Mouse (Mus musculus): ENCODE results near the gene Slc22a15. TPM values are rescaled to one million over a fixed set of nuclear protein-coding genes. Genes with fewer than 3 reads are reported as not detected.
A peak's percentile ranks its signal among the peaks of the same experiment; 100 is the strongest.
"Not testable (repeated sequence)": the region's sequence is repeated elsewhere in the genome, so short reads cannot be mapped to it uniquely, and the experiment has no call there.

Gene Slc22a15
- total RNA-seq, 2 experiments from 2014 or later: 9.6 to 11.5 TPM

- no peak for DNase-seq (ENCODE audit: low spot score in 2 of 2)
- Histone ChIP-seq H3K27ac (no peak overlapping the region), H3K4me3 (no peak overlapping the region)
- TF ChIP-seq CTCF (conservative IDR thresholded peaks at IDR 0.05): no peak
These were observed 81.7 kb downstream of the Slc22a15 start for GRCm38 (mm10) chr3:101842372-101843094.

GRCm38 (mm10) chr3:101839327-101839726, 84.9 kb downstream of the Slc22a15 start:
- H3K27ac ChIP-seq: no peak overlapping the region
- no peak for DNase-seq (ENCODE audit: low spot score in 2 of 2)
- no peak overlapping the region for H3K4me3 ChIP-seq
- TF ChIP-seq CTCF (conservative IDR thresholded peaks at IDR 0.05): peak; percentile 50

GRCm38 (mm10) chr3:101836971-101837370, 87.3 kb downstream of the Slc22a15 start:
- no peak for DNase-seq (ENCODE audit: low spot score in 2 of 2)
- H3K27ac ChIP-seq: no peak overlapping the region
- TF ChIP-seq CTCF (conservative IDR thresholded peaks at IDR 0.05): no peak
- H3K4me3 ChIP-seq: no peak overlapping the region

GRCm38 (mm10) chr3:101836532-101836931, 87.7 kb downstream of the Slc22a15 start:
- Histone ChIP-seq H3K4me3 (no peak overlapping the region), H3K27ac (no peak overlapping the region)
- no peak for TF ChIP-seq CTCF (conservative IDR thresholded peaks at IDR 0.05)
- DNase-seq (ENCODE audit: low spot score in 2 of 2): no peak

GRCm38 (mm10) chr3:101836045-101836444, 88.2 kb downstream of the Slc22a15 start:
- no peak for TF ChIP-seq CTCF (conservative IDR thresholded peaks at IDR 0.05)
- Histone ChIP-seq H3K27ac (no peak overlapping the region), H3K4me3 (no peak overlapping the region)
- DNase-seq (ENCODE audit: low spot score in 2 of 2): peak in 1 of 2 experiments; percentile 35

- Histone ChIP-seq H3K27ac (no peak overlapping the region), H3K4me3 (no peak overlapping the region)
- no peak for TF ChIP-seq CTCF (conservative IDR thresholded peaks at IDR 0.05)
- no peak for DNase-seq (ENCODE audit: low spot score in 2 of 2)
These were observed 92.9 kb downstream of the Slc22a15 start for GRCm38 (mm10) chr3:101831189-101831858.

- Histone ChIP-seq H3K27ac (no peak overlapping the region), H3K4me3 (no peak overlapping the region)
- TF ChIP-seq CTCF (conservative IDR thresholded peaks at IDR 0.05): no peak
- DNase-seq (ENCODE audit: low spot score in 2 of 2): no peak
These were observed 94.2 kb downstream of the Slc22a15 start for GRCm38 (mm10) chr3:101829881-101830616.

- no peak for TF ChIP-seq CTCF (conservative IDR thresholded peaks at IDR 0.05)
- H3K27ac ChIP-seq: no peak overlapping the region
- no peak for DNase-seq (ENCODE audit: low spot score in 2 of 2)
- H3K4me3 ChIP-seq: no peak overlapping the region
These were observed 95.7 kb downstream of the Slc22a15 start for GRCm38 (mm10) chr3:101828595-101828994.

GRCm38 (mm10) chr3:101827220-101827715, 97.0 kb downstream of the Slc22a15 start:
- no peak for DNase-seq (ENCODE audit: low spot score in 2 of 2)
- no peak for TF ChIP-seq CTCF (conservative IDR thresholded peaks at IDR 0.05)
- no peak overlapping the region for H3K27ac ChIP-seq
- no peak overlapping the region for H3K4me3 ChIP-seq

GRCm38 (mm10) chr3:101824338-101824737, 99.9 kb downstream of the Slc22a15 start:
- no peak for TF ChIP-seq CTCF (conservative IDR thresholded peaks at IDR 0.05)
- Histone ChIP-seq H3K27ac (no peak overlapping the region), H3K4me3 (no peak overlapping the region)
- DNase-seq (ENCODE audit: low spot score in 2 of 2): no peak

GRCm38 (mm10) chr3:101822052-101822451, 102.2 kb downstream of the Slc22a15 start:
- no peak for DNase-seq (ENCODE audit: low spot score in 2 of 2)
- Histone ChIP-seq H3K4me3 (no peak overlapping the region), H3K27ac (no peak overlapping the region)
- peak; percentile 61 for TF ChIP-seq CTCF (conservative IDR thresholded peaks at IDR 0.05)

GRCm38 (mm10) chr3:101820708-101821107, 103.5 kb downstream of the Slc22a15 start:
- not testable (repeated sequence) for H3K27ac ChIP-seq; DNase-seq (ENCODE audit: low spot score in 2 of 2); H3K4me3 ChIP-seq

GRCm38 (mm10) chr3:101816006-101816405, 108.2 kb downstream of the Slc22a15 start:
- H3K27ac ChIP-seq: no peak overlapping the region
- no peak for TF ChIP-seq CTCF (conservative IDR thresholded peaks at IDR 0.05)
- H3K4me3 ChIP-seq: no peak overlapping the region
- DNase-seq (ENCODE audit: low spot score in 2 of 2): no peak

Data from layer of hippocampus, adult 2 months (tissue).